13 mouse cellular contexts compared by ENCODE assay signal in genomic region chr14:103488659-103489058, GRCm38 (mm10). TPM values are rescaled to one million over a fixed set of nuclear protein-coding genes. Genes with fewer than 3 reads are reported as not detected.
DNase-seq lines count a peak whose midpoint lies in the region; ATAC-seq and TF ChIP-seq lines count a peak whose summit lies in the region.
"Had no signal": no experiment of that assay in that cellular context is flagged by ENCODE, and none has a peak within 500 bp of the region (broad histone marks: within the 10 kb centered on the region; RNA-seq: fewer than 3 reads in every experiment).

No protein-coding gene starts in this region.

- no peaks in the 10 kb centered on the region for H3K27me3 ChIP-seq in limb, embryonic 15.5 days
- H3K27me3 ChIP-seq in limb, embryonic 10.5 days (ENCODE audit: low read depth, poor library complexity, severe bottlenecking) = no peaks in the 10 kb centered on the region
- no peaks in the 10 kb centered on the region; a peak in 1 of 4 replicates for H3K27me3 ChIP-seq in MEL (ENCODE audit: control insufficient read depth in 1 of 2, insufficient read depth in 2 of 2, low read length in 2 of 2)
- H3K27me3 ChIP-seq in midbrain, postnatal 0 days (ENCODE audit: insufficient read depth, low read length) = no peaks in the 10 kb centered on the region
- H3K27me3 ChIP-seq: forebrain, embryonic 13.5 days; intestine, embryonic 15.5 days; megakaryocyte, embryonic 14.5 days had no signal

- H3K36me3 ChIP-seq in limb, embryonic 15.5 days = no peaks in the 10 kb centered on the region
- no peaks in the 10 kb centered on the region for H3K36me3 ChIP-seq in limb, embryonic 10.5 days
- H3K36me3 ChIP-seq in MEL (ENCODE audit: control insufficient read depth in 1 of 2, insufficient read depth in 2 of 2, low read length in 2 of 2) = no peaks in the 10 kb centered on the region
- H3K36me3 ChIP-seq in midbrain, postnatal 0 days (ENCODE audit: insufficient read depth, low read length) = no peaks in the 10 kb centered on the region
- H3K36me3 ChIP-seq: intestine, embryonic 15.5 days had no signal

- TF ChIP-seq POLR2A in MEL (IDR thresholded peaks at IDR 0.05; ENCODE audit: control insufficient read depth in 1 of 2, insufficient read depth in 1 of 2, low read depth in 1 of 2, low read length in 2 of 2, poor library complexity in 1 of 2) = no peak

- H3K9me3 ChIP-seq in limb, embryonic 15.5 days = peaks cover 5% of the 10 kb centered on the region; the same call in 1 of the 2 replicates
- no peaks in the 10 kb centered on the region for H3K9me3 ChIP-seq in limb, embryonic 10.5 days (replicated peaks)
- no peaks in the 10 kb centered on the region for H3K9me3 ChIP-seq in MEL (replicated peaks; ENCODE audit: insufficient read depth, low read length)
- H3K9me3 ChIP-seq in midbrain, postnatal 0 days (ENCODE audit: low read length) = peaks cover 7% of the 10 kb centered on the region; the same call in 1 of the 2 replicates
- H3K9me3 ChIP-seq: intestine, embryonic 15.5 days had no signal

- H3K79me2 ChIP-seq in MEL (ENCODE audit: control insufficient read depth, insufficient read depth, low read length, poor library complexity) = no peaks in the 10 kb centered on the region

- no peaks in the 10 kb centered on the region for H3K4me1 ChIP-seq in limb, embryonic 15.5 days
- no peaks in the 10 kb centered on the region for H3K4me1 ChIP-seq in limb, embryonic 10.5 days
- no peaks in the 10 kb centered on the region for H3K4me1 ChIP-seq in MEL (ENCODE audit: control insufficient read depth in 1 of 2, insufficient read depth in 2 of 2, low read length in 2 of 2)
- no peaks in the 10 kb centered on the region for H3K4me1 ChIP-seq in midbrain, postnatal 0 days (ENCODE audit: insufficient read depth, low read length)
- H3K4me1 ChIP-seq: forebrain, embryonic 13.5 days; intestine, embryonic 15.5 days had no signal

- no peak for DNase-seq in frontal cortex, postnatal 10 days (ENCODE audit: low spot score in 2 of 2)
- no peak for DNase-seq in limb, embryonic 10.5 days (ENCODE audit: low spot score)
- DNase-seq in MEL (ENCODE audit: low read depth, low spot score) = no peak
- peak; percentile 63 for DNase-seq in midbrain, postnatal 0 days (ENCODE audit: low spot score)
- no peak for DNase-seq in testis, postnatal 10 days (ENCODE audit: low spot score)
- DNase-seq in cerebellum, adult 11-12 months = no peak
- DNase-seq: heart, adult 11 months had no signal

- peak in 1 of 3 experiments; percentile 43; a peak in 2 of 6 replicates for TF ChIP-seq CTCF in MEL (IDR thresholded peaks at IDR 0.05 in 2 of 3, conservative IDR thresholded peaks at IDR 0.05 in 1 of 3; ENCODE audit: control insufficient read depth in 1 of 3, insufficient read depth in 1 of 3, low read depth in 2 of 3, low read length in 3 of 3, poor library complexity in 1 of 3, severe bottlenecking in 1 of 3)
- peak; percentile 79 for TF ChIP-seq CTCF in midbrain, postnatal 0 days (IDR thresholded peaks at IDR 0.05)

- no peak overlapping the region for H3K9ac ChIP-seq in limb, embryonic 15.5 days
- H3K9ac ChIP-seq in MEL (ENCODE audit: control insufficient read depth, low read depth, low read length, poor library complexity, severe bottlenecking) = no peak overlapping the region
- H3K9ac ChIP-seq in midbrain, postnatal 0 days (replicated peaks; ENCODE audit: low read length, poor library complexity, severe bottlenecking) = no peak overlapping the region
- H3K9ac ChIP-seq: forebrain, embryonic 13.5 days; intestine, embryonic 15.5 days had no signal

- no peak overlapping the region for H3K4me3 ChIP-seq in limb, embryonic 15.5 days
- H3K4me3 ChIP-seq in limb, embryonic 10.5 days = no peak overlapping the region
- no peak overlapping the region for H3K4me3 ChIP-seq in MEL (ENCODE audit: control insufficient read depth in 1 of 2, insufficient read depth in 1 of 2, low read depth in 2 of 2, low read length in 2 of 2)
- H3K4me3 ChIP-seq in midbrain, postnatal 0 days (ENCODE audit: low read depth, low read length) = no peak overlapping the region
- H3K4me3 ChIP-seq: forebrain, embryonic 13.5 days; intestine, embryonic 15.5 days; megakaryocyte, embryonic 14.5 days had no signal

- WGBS in limb, embryonic 15.5 days = 53% methylated on average over 3 of the region's 3 CpGs
- WGBS in limb, embryonic 10.5 days = 89% methylated on average over 3 of the region's 3 CpGs
- WGBS in midbrain, postnatal 0 days = 55% methylated on average over 3 of the region's 3 CpGs

- ATAC-seq in frontal cortex, adult (ENCODE audit: low TSS enrichment) = peak; percentile 88
- ATAC-seq in limb, embryonic 15.5 days (ENCODE audit: insufficient number of reproducible peaks, low FRiP score, low TSS enrichment, low read depth) = no peak
- ATAC-seq in midbrain, postnatal 0 days (ENCODE audit: low FRiP score) = no peak
- ATAC-seq: forebrain, embryonic 13.5 days; intestine, embryonic 15.5 days had no signal

- peak; percentile 49 for TF ChIP-seq RAD21 in MEL (IDR thresholded peaks at IDR 0.05; ENCODE audit: low read depth, low read length)

- H3K27ac ChIP-seq in limb, embryonic 15.5 days = peak overlapping the region; percentile 43; the same call in 1 of the 2 replicates
- H3K27ac ChIP-seq in limb, embryonic 10.5 days = no peak overlapping the region
- no peak overlapping the region for H3K27ac ChIP-seq in MEL (ENCODE audit: control insufficient read depth, low read depth, low read length)
- no peak overlapping the region for H3K27ac ChIP-seq in midbrain, postnatal 0 days (ENCODE audit: low read depth, low read length)
- H3K27ac ChIP-seq: forebrain, embryonic 13.5 days; intestine, embryonic 15.5 days had no signal

- H3K4me2 ChIP-seq in limb, embryonic 15.5 days = no peak overlapping the region; the same call in 1 of the 2 replicates
- H3K4me2 ChIP-seq in midbrain, postnatal 0 days (ENCODE audit: low read depth, low read length, poor library complexity, severe bottlenecking) = no peak overlapping the region
- H3K4me2 ChIP-seq: forebrain, embryonic 13.5 days; intestine, embryonic 15.5 days; liver, embryonic 11.5 days had no signal

- no peak for TF ChIP-seq EP300 in MEL (IDR thresholded peaks at IDR 0.05; ENCODE audit: low read depth in 1 of 2, low read length in 2 of 2)

TF ChIP-seq in MEL, 35 proteins besides CTCF, POLR2A, EP300 and RAD21:
- TF ChIP-seq NRF1 (IDR thresholded peaks at IDR 0.05; ENCODE audit: insufficient read depth, low read depth, low read length, poor library complexity, severe bottlenecking) (no peak), SMC3 (IDR thresholded peaks at IDR 0.05; ENCODE audit: low read depth, low read length) (peak; percentile 44), TAL1 (IDR thresholded peaks at IDR 0.05; ENCODE audit: low read length) (no peak), MXI1 (IDR thresholded peaks at IDR 0.05; ENCODE audit: low read depth, low read length) (no peak), POLR2AphosphoS5 (IDR thresholded peaks at IDR 0.05; ENCODE audit: borderline replicate concordance, low read depth, low read length) (no peak), MAZ (IDR thresholded peaks at IDR 0.05; ENCODE audit: low read depth, low read length) (no peak)

RNA-seq across cellular contexts. Expression of gene Scel, which starts 24.5 kb away (rescaled TPM):
- 29.3 and 33.2 TPM in 2 replicates for polyA plus RNA-seq in limb, embryonic 15.5 days (2015; fragmentation: Nextera tagmentation; extraction: Ambion mirVana)
- polyA plus RNA-seq in limb, embryonic 10.5 days (2016; fragmentation: Nextera tagmentation; extraction: Ambion mirVana) = 0.09 TPM in 1 of 2 replicates, not detected in the other
- total RNA-seq in MEL (2012; rRNA removed) = not detected in 2 replicates
- polyA plus RNA-seq in MEL (2012; ENCODE audit: insufficient read depth in 1 of 2, insufficient read length in 2 of 2, low read depth in 1 of 2, low replicate concordance in 2 of 2, missing spikeins in 1 of 2) = not detected
- 0.33 TPM in 1 of 2 replicates, not detected in the other for total RNA-seq in midbrain, postnatal 0 days (2014; rRNA removed)
- polyA plus RNA-seq in midbrain, postnatal 0 days (2015; fragmentation: Nextera tagmentation; extraction: Ambion mirVana) = 0.13 and 0.26 TPM in 2 replicates

Comparison
In these comparisons a context has a peak if more than half of its experiments do, and no peak if none do; other contexts are left out.
1. RNA of gene Scel, which starts 24.5 kb away (polyA plus RNA-seq): 29.3 to 33.2 TPM in limb, embryonic 15.5 days; 0.13 to 0.26 TPM in midbrain, postnatal 0 days, 0.09 TPM in limb, embryonic 10.5 days and not detected in MEL; every median in the first group is over 10 times any median in the second.